Mouse (Mus musculus): ENCODE data around the gene Pfkfb2. TPM values are rescaled to one million over a fixed set of nuclear protein-coding genes. Genes with fewer than 3 reads are reported as not detected.

Pfkfb2 gene
- 9.7 and 11.5 TPM in 2 replicates for polyA plus RNA-seq (2011; ENCODE audit: insufficient read depth, insufficient read length, low read depth, missing spikeins)

DNA sequence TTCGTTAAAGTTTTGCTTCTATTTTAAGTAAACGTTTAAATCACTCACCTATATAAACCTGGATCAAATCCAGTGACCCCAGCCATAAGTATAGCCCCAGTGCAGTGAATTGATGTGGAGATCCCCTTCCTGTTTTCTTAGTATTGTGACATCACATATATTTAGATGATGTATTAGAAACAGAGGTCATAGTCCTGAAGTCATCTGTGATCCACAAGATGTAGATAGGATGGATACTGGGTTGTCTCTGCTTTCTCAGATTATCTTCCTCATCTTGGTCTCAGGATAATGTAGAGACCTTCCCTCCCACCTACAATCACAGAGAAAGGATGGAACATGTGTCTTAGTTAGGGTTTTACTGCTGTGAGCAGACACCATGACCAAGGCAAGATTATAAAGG, at the start of gene Pfkfb2:
Gene Pfkfb2, minus strand, starts transcription at position 101 of the 400 bp plus-strand sequence.
- Histone ChIP-seq H3K36me3 (ENCODE audit: control insufficient read depth, insufficient read depth, low read length, poor library complexity, severe bottlenecking) (no peaks in the 10 kb centered on the region), H3K9me3 (replicated peaks; ENCODE audit: control insufficient read depth, insufficient read depth, low read length, poor library complexity, severe bottlenecking) (no peaks in the 10 kb centered on the region), H3K27ac (ENCODE audit: insufficient read depth, low read length) (no peak within 1 kb of the TSS), H3K27me3 (ENCODE audit: control insufficient read depth, insufficient read depth, low read length, poor library complexity, severe bottlenecking) (no peaks in the 10 kb centered on the region), H3K4me1 (ENCODE audit: control insufficient read depth, insufficient read depth, low read length) (no peaks in the 10 kb centered on the region), H3K9ac (ENCODE audit: low read depth, poor library complexity, severe bottlenecking) (no peak within 1 kb of the TSS), H3K4me3 (ENCODE audit: low read depth, low read length) (no peak within 1 kb of the TSS)
- TF ChIP-seq POLR2A (IDR thresholded peaks at IDR 0.05; ENCODE audit: insufficient read depth, low read length) (no peak), EP300 (IDR thresholded peaks at IDR 0.05; ENCODE audit: insufficient read depth, low read depth, low read length) (no peak), CTCF (IDR thresholded peaks at IDR 0.05; ENCODE audit: low read depth, low read length) (no peak)

DNA sequence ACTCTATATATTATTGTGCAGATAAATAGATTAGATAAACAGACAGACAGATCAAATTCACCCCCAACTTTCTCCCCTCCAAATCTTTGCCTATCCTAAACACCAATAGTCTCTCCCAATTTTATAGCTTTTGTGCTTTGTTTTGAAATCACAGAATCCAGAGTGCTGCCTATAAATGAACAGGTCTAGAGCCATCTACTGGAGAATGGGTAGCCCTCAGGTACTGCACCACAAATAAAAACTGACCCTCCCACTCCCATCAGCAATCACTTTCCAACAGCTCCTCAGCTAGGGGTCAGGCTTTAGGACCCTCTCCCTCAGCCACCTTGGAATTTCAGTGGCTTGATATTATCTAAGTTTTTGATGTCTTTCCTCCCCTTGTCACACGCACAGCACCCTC, 47.6 kb upstream of the Pfkfb2 start:
- TF ChIP-seq POLR2A (IDR thresholded peaks at IDR 0.05; ENCODE audit: insufficient read depth, low read length) (no peak), EP300 (IDR thresholded peaks at IDR 0.05; ENCODE audit: insufficient read depth, low read depth, low read length) (no peak)
- no peak overlapping the region for H3K4me3 ChIP-seq (ENCODE audit: low read depth, low read length)
- H3K27me3 ChIP-seq (ENCODE audit: control insufficient read depth, insufficient read depth, low read length, poor library complexity, severe bottlenecking), result no peaks in the 10 kb centered on the region
- H3K9me3 ChIP-seq (replicated peaks; ENCODE audit: control insufficient read depth, insufficient read depth, low read length, poor library complexity, severe bottlenecking), result no peaks in the 10 kb centered on the region
- peaks cover 1% of the 10 kb centered on the region for H3K4me1 ChIP-seq (ENCODE audit: control insufficient read depth, insufficient read depth, low read length)
- no peak overlapping the region for H3K27ac ChIP-seq (ENCODE audit: insufficient read depth, low read length)
- H3K9ac ChIP-seq (ENCODE audit: low read depth, poor library complexity, severe bottlenecking), result no peak overlapping the region
- H3K36me3 ChIP-seq (ENCODE audit: control insufficient read depth, insufficient read depth, low read length, poor library complexity, severe bottlenecking), result no peaks in the 10 kb centered on the region

DNA sequence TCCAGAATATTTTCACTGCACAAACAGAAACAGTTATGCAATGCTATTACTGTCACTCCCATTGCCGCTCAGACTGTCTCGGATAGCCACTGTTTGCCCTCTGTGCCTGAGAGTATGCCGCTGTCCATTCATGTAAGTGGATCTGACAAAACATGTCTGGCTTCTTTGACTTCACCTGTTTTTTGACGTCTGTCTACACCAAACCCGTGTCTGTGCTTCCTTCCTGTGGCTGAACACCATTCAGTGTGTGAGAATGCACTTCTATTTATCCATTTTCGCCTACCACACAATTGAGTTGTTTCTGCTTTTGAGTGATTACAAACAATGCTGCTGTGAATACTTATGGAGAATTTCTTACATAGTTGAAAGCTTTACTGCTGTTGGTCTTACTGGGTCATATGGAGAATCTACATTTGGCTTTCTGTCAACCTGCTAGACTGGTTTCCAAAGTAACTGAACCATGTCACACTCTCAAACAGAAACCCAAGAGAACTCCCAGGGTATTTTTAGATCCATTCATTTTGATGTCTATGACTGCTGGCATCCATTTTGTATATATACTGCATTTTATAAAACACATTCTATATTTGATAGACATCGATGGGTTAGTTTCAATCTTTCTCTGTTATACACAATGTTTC, 46.8 kb upstream of the Pfkfb2 start:
- no peak for TF ChIP-seq EP300 (IDR thresholded peaks at IDR 0.05; ENCODE audit: insufficient read depth, low read depth, low read length)
- TF ChIP-seq CTCF (IDR thresholded peaks at IDR 0.05; ENCODE audit: low read depth, low read length), result no peak
- TF ChIP-seq POLR2A (IDR thresholded peaks at IDR 0.05; ENCODE audit: insufficient read depth, low read length), result no peak
- Histone ChIP-seq H3K9ac (ENCODE audit: low read depth, poor library complexity, severe bottlenecking) (no peak overlapping the region), H3K36me3 (ENCODE audit: control insufficient read depth, insufficient read depth, low read length, poor library complexity, severe bottlenecking) (no peaks in the 10 kb centered on the region), H3K4me3 (ENCODE audit: low read depth, low read length) (no peak overlapping the region), H3K9me3 (replicated peaks; ENCODE audit: control insufficient read depth, insufficient read depth, low read length, poor library complexity, severe bottlenecking) (no peaks in the 10 kb centered on the region), H3K27ac (ENCODE audit: insufficient read depth, low read length) (no peak overlapping the region), H3K27me3 (ENCODE audit: control insufficient read depth, insufficient read depth, low read length, poor library complexity, severe bottlenecking) (no peaks in the 10 kb centered on the region), H3K4me1 (ENCODE audit: control insufficient read depth, insufficient read depth, low read length) (peaks cover 1% of the 10 kb centered on the region)

DNA sequence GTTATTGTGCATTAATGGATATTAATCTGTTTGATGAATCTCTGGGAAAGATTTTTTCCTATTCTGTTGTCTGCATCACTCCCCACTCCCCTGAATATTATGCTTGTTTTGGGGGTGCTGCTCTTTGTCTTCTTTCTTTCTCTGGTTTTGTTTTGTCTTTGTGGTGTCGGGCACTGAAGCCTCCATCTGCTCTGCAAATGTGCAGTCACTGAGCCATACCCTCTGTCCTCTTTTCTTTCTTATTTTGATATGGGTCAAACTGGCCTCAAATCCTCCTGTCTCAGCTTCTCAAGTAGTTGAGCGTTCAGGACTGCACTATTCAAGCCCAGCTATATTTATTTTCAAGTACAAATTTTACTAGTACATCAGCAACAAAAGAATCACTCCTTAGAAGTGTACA, 46.2 kb upstream of the Pfkfb2 start:
- Histone ChIP-seq H3K4me1 (ENCODE audit: control insufficient read depth, insufficient read depth, low read length) (peaks cover 1% of the 10 kb centered on the region), H3K36me3 (ENCODE audit: control insufficient read depth, insufficient read depth, low read length, poor library complexity, severe bottlenecking) (no peaks in the 10 kb centered on the region), H3K9ac (ENCODE audit: low read depth, poor library complexity, severe bottlenecking) (no peak overlapping the region), H3K27me3 (ENCODE audit: control insufficient read depth, insufficient read depth, low read length, poor library complexity, severe bottlenecking) (no peaks in the 10 kb centered on the region), H3K9me3 (replicated peaks; ENCODE audit: control insufficient read depth, insufficient read depth, low read length, poor library complexity, severe bottlenecking) (no peaks in the 10 kb centered on the region), H3K4me3 (ENCODE audit: low read depth, low read length) (no peak overlapping the region), H3K27ac (ENCODE audit: insufficient read depth, low read length) (no peak overlapping the region)
- TF ChIP-seq EP300 (IDR thresholded peaks at IDR 0.05; ENCODE audit: insufficient read depth, low read depth, low read length) (no peak), CTCF (IDR thresholded peaks at IDR 0.05; ENCODE audit: low read depth, low read length) (no peak), POLR2A (IDR thresholded peaks at IDR 0.05; ENCODE audit: insufficient read depth, low read length) (no peak)

DNA sequence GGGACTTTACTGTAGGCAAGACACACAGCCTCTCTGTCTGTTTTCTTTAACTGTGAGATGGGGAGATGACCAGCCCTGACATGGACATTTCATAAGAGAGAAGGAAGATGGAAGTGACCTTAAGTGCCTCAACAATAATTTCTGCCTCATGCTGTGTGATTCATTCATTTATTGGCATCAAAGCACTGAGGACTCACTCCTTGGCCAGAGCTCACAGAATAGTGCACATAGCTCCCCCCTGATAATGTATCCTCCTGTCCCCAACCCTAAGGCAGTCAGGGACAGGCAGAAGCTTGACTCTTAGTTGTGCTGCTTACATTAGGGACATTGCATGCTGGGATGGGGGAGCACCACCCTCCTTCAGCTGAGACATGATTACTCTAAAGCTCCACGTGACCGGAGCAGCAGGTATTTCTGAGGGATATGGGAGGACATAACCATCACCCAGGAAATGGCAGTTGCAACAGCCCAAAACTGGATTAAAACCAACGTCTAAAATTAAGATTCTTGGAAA, 42.0 kb upstream of the Pfkfb2 start:
- Histone ChIP-seq H3K4me3 (ENCODE audit: low read depth, low read length) (no peak overlapping the region), H3K27me3 (ENCODE audit: control insufficient read depth, insufficient read depth, low read length, poor library complexity, severe bottlenecking) (no peaks in the 10 kb centered on the region), H3K9ac (ENCODE audit: low read depth, poor library complexity, severe bottlenecking) (no peak overlapping the region), H3K4me1 (ENCODE audit: control insufficient read depth, insufficient read depth, low read length) (no peaks in the 10 kb centered on the region), H3K36me3 (ENCODE audit: control insufficient read depth, insufficient read depth, low read length, poor library complexity, severe bottlenecking) (no peaks in the 10 kb centered on the region), H3K9me3 (replicated peaks; ENCODE audit: control insufficient read depth, insufficient read depth, low read length, poor library complexity, severe bottlenecking) (no peaks in the 10 kb centered on the region), H3K27ac (ENCODE audit: insufficient read depth, low read length) (no peak overlapping the region)
- TF ChIP-seq CTCF (IDR thresholded peaks at IDR 0.05; ENCODE audit: low read depth, low read length) (no peak), POLR2A (IDR thresholded peaks at IDR 0.05; ENCODE audit: insufficient read depth, low read length) (no peak)

DNA sequence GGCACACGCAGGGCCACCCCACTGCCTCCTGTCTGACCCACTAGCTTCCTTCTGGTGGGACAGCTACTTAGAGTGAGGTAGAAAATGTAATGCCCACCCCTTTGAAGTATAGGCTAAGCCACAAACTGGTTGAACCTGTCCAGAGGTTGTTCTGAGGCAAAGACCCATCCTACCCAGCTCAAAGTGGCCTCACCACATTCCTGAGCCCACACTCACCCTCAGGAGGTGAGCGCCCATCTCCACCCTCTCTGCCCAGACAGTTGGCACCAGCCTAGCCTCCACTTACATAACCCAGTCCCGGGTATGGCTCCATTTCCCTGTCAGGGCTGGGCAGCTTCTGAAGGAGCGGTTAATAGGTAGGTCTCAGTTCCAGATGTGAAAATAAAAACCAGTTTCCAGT, 41.4 kb upstream of the Pfkfb2 start:
- Histone ChIP-seq H3K27ac (ENCODE audit: insufficient read depth, low read length) (no peak overlapping the region), H3K9me3 (replicated peaks; ENCODE audit: control insufficient read depth, insufficient read depth, low read length, poor library complexity, severe bottlenecking) (no peaks in the 10 kb centered on the region), H3K4me3 (ENCODE audit: low read depth, low read length) (no peak overlapping the region), H3K9ac (ENCODE audit: low read depth, poor library complexity, severe bottlenecking) (no peak overlapping the region), H3K27me3 (ENCODE audit: control insufficient read depth, insufficient read depth, low read length, poor library complexity, severe bottlenecking) (no peaks in the 10 kb centered on the region), H3K4me1 (ENCODE audit: control insufficient read depth, insufficient read depth, low read length) (no peaks in the 10 kb centered on the region), H3K36me3 (ENCODE audit: control insufficient read depth, insufficient read depth, low read length, poor library complexity, severe bottlenecking) (no peaks in the 10 kb centered on the region)
- TF ChIP-seq EP300 (IDR thresholded peaks at IDR 0.05; ENCODE audit: insufficient read depth, low read depth, low read length) (no peak), POLR2A (IDR thresholded peaks at IDR 0.05; ENCODE audit: insufficient read depth, low read length) (no peak), CTCF (IDR thresholded peaks at IDR 0.05; ENCODE audit: low read depth, low read length) (no peak)

Data from ES-Bruce4 (cell line).